Mouse (Mus musculus) right cerebral cortex, postnatal 36 days (tissue): ENCODE data around the gene Unk.

Source experiments
- DNase-seq, 2 experiments: peaks; one replicate each; pipeline ENCODE4 v3.0.0; 2022; ENCODE audit warnings: low spot score in 2 of 2, mixed read lengths in 1 of 2

Unk gene

DNA sequence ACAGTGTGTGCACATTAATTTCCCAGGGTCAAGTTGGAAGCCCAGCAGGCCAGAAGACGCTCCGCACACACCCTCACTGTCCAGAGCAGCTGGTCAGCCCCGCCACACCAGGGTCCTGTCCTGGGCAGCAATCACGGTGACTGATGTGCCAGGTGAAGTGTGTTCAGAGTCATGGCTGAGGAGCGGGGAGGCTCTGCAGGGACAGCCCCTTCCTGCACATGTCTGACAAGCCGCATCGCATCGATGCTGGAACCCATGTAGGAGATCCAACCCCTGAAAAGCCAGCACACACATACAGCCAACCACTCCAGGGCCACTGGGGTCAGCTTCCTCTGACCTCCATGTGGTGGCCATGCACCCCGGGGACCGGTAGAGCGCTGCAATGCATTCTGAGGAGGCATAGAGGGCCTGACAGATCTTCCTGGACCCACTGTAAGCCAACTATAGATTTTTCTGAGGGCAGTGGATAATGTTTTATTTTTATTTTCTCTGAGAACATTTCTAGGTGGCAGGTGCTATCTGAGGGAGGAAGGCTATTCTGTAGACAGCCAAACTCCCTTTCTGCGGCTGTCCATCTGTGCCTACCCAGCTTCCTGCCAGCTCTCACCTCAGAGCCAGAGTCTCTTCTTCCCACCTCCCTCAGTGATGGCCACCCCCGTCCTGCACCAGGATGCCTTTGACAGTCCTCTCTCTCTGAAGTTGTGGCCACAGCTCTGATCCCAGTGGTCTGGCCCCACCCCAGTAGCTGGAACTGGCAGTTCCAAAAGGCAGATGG, 31.7 kb downstream of the Unk start:
- DNase-seq: peak; percentile 57 to 70

DNA sequence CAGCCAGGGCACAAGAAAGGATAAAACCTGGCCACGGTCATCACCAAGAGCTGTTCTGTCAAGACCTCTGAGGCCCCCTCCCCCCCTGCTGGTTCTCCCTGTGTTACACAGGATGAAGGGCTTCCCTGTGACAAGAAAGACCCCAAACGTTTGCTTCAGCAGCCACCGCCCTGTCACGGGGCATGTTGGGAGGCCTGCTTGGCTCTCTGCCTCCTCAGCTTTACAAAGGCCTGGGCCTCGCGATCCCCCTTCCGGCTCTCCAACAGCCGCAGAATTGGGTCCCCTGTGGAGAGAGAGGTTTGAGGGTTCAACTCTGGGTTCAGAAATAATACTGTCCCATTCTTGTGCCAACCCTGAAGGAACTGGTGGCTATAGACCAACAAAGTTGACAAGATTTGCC, 32.4 kb downstream of the Unk start:
- DNase-seq: no peak

DNA sequence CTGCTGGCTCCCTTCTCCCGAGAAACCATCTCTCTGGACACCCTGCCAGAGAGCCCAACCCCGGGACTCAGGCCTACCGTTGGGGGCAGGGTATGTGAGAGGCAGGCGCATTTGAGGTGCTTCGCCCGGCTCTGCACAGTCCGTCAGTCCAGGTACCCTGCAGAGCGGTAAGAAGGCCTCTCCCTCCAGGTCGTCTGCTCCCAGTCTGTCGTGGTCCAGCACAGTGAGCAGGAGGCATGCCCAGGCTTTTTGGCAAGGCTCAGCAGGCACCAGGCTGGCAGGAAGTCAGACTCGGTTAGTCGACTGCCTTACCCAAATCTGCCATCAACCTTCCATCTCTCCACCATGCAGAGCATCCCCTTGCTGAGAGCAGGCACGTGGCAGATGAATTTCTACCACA, 33.4 kb downstream of the Unk start:
- no peak for DNase-seq

DNA sequence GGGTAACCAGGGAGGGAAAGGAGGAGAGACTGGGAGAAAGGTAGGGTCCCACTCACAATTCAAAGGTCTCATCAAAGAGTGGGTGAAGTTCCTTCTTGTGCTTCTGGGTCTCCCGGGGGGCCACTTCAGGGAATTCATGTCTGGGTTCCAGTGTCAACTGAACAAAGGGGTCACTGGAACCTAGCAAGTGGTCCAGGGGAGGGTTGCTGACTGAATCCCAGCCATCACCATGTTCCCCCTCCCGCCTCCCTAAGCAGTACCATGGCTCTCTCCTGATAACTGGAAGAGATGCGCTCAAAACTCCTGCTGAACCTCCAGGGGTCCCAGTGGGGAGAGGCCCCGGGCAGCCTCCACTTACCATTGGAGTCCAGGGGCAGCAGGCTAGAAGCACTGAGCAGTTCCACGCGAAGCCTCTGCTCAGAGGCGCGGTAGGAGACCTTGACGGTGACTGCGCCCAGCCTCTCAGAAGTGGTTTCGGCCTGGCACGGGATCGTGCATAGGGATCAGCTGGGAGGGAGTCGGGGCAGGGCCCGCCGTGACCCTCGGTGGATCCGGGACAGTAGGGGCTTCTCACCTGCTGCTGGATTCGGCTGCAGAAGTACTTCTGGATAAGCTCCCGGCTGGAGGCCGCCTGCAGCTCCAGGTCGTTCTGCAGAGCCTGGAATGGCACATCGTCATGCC, 34.2 kb downstream of the Unk start:
- DNase-seq: no peak

DNA sequence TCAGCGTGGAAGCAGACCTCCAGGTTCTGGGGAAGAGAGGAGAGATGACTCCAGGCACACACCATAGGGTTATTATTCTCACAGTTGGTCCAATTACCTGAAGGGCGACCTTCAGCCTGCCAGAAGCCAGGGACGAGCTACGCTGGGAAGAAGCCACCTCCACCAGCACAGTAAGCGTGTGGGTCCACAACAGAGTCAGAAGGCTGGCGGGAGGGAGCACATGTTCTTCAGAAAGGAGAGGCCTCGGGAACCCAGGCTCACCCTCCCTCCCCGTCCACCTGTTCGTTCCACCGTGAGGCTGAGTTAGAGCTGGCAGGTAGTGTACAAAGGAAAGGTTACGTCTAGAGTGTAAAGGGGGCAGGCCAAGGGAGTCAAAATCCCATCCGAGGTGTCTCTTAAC, 35.2 kb downstream of the Unk start:
- no peak for DNase-seq

DNA sequence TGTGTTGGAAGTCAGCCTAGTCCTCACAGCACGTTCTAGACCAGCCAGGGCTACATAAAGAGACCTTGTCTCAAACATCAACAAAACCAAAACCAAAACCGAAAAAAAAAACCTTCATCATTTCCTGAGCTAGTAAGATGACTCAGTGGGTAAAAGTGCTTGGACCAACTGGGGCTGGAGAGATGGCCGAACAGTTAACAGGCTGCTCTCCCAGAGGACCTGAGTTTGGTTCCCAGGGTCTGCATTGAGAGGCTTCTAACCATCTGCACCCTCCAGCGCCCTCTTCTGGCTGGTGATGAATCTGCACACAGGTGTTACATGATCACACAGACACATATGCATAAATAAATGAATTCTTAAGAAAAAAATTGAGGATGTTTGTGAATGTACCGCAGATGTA, 41.4 kb downstream of the Unk start:
- no peak for DNase-seq

DNA sequence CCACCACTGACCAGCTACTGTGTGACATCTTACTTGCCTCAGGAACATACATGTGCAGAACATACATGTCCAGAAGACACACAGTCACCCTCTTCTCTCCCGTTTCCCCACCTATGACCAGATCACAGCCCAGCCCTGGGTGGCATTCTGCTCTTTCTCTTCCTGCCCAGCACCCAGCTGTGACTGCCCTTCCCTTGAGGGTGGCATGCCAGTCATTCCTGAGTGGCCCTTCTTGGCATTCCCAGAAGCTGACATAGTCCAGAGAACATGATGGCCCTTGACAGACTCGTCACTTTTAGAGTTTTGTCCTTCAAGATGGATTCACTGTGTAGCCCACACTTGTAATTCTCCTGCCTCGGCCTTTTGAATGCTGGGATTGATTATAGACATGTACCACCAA, 42.5 kb downstream of the Unk start:
- no peak for DNase-seq

DNA sequence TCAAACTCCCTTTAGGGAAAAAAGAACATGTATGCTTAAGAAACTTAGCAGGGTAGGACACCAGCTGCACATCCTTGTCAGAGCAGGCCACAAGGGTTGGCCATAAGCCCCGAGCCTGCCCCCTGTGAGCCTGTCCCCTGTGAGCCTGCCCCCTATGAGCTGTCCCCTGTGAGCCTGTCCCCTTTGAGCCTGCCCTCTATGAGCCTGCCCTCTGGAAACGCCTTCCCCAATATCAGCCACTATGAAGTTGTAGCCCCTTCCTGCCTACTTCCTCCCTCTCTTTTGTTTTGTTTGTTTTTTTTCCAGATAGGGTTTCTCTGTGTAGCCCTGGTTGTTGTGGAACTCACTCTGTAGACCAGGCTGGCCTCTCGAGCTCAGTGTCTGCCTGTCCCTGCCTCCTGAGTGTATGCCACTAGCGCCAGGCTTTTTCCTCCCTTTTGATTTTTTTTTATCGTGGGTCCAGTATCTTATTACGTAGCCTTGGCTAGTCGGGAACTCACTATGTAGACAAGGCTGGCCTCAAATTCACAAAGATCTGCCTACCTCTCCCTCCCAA, 44.4 kb downstream of the Unk start:
- no peak for DNase-seq

DNA sequence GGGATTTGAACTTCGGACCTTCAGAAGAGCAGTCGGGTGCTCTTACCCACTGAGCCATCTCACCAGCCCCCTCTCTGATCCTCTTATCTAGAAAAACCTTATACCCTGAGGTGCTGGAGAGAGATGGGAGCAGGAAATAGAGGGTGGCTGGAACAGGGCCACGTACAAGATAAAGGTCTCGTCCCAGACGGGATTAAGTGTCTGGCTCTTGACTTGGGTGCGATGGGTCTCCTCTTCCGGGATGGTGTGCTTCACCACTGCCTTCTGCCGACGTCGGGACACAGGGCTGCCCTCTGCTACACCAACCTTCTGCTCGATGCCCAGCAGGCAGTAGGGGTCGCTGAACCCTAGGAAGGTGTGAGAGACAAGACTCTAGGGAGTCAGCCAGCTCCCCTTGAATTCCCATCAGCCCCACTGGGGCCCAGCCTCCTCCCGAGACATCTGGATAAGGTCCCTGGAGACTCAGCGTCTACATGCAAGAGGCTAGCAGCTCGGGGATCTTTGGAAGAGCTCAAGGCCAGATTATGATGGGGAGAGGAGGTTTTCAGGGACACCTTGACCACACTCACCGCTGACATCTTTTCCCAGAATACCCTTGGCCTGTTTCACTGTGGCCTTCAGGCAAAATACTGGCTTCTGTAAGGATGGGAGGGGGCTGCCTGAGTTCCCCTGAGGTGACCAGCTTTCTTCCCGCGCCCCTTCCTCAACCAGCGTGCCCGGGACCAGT, 45.6 kb downstream of the Unk start:
- no peak for DNase-seq

DNA sequence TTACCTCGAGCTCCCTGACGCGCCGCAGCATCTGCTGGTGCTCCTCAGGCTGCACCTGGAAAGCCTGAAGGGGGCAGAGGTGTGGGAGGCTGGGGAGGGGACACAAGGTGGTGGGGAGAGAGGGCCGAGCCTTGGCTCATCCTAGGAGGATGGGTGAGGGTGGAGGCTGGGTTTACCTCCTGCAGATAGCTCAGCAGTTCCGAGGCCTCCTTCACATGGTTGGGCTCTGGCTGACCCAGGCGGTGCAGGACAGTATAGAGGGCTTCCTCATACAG, 46.1 kb downstream of the Unk start:
- no peak for DNase-seq

DNA sequence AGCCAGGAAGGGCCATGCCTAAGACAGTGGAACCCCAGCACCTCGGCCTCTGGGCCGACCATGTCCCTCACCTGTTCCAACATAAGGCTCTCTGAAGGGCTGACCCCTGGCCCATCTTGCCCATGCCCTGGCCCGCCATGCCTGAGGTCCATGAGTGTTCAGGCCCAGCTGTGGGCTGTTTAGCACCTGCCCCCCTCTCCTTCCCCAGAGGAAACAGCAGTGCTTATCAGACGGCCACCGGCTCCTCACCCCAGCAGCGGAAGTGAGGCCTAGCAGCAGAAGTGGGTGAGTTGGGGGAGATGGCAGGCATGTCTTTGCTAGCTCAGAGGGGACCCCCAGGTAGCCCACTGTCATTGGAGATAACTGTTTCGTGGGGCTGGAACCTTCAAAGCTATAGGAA, 46.7 kb downstream of the Unk start:
- no peak for DNase-seq

DNA sequence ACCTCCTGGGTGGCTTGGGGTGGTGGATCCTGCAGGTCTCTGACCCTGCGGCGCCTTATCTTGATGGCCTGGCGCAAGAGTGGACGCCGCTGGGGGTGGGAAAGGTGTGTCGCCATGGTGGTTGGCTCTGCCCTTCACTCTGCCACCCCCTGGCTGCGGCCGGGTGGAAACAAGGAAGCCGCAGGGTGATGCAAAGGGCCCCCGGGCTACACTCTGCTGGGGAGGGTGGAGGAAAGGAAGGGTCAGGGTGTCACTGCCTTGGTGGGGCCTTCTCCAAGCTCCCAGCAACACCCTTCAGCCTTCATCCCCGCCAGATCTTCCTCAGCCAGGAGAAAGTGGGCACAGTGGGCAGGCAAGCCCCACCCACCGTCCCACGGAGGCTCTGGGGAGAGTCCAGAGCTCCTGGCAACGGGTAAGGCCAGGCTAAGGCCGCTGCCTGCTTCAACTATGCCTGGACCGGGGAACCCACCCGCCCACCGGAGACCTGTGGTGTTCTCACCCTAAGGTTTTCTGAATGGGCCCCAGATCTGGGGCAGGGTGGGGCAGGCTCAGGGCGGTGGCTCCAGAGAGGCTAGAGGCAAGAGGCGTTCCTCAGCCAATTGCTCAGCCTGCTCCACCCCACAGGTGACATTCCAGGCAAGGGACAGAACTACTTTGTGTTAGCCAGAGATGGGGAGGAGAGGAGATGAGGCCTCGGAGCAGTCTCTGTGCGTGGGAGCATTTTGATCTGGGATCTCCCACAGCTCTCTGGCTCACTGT, 47.5 kb downstream of the Unk start, which contains the start of gene Unc13d:
Unc13d (minus strand) TSS at position 516 of the 759 bp plus-strand sequence.
- no peak for DNase-seq

DNA sequence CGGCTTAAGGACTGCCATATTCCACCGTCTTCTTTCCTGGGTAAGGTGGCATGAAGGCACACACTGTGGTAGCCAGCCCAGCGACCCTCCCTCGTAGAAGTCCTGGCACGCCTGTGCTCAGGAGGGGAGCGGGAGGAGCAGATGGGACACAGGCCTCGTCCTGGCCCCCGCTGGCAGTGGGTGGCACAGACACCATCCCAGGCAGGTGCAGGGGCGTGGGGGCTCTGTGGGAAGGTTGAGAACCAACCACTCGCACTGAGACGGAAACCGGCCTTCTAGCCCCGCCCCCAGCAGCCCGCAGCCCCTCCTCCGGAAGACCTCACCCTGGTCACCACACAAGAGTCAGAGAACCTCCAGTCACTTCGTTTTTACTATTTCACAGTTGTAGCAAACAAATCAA, 48.1 kb downstream of the Unk start:
- DNase-seq: no peak

DNA sequence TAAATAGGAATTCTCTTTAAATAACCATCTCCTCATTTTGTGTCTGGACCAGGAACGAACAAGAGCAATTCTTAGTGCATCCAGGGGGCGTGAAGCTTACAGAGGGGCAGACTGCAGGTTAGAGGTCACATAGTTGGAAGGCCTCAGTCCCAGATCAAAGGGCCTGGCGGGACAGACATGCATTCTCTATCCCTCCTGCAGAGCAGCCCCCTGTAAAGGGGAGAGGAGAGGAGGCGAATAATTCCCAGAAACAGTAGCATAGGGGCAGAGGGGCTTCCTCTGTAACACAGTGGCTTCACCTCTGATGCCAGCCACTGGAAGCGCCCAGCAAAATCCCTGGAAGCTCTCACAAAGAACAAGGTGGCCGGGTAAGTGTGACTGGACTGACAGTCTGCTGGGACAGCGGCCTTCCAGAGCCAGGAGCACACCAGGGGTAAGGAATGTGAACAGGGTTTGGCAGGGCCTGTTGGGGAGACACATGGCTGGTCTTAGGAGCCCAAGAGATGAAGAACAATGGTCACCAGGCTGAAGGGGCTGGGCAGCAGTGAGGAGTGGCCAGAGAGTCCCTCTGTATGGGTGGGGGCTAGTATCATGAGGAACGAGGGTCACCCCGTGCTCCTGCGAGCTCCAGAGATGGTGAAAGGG, 48.7 kb downstream of the Unk start:
- DNase-seq: no peak

DNA sequence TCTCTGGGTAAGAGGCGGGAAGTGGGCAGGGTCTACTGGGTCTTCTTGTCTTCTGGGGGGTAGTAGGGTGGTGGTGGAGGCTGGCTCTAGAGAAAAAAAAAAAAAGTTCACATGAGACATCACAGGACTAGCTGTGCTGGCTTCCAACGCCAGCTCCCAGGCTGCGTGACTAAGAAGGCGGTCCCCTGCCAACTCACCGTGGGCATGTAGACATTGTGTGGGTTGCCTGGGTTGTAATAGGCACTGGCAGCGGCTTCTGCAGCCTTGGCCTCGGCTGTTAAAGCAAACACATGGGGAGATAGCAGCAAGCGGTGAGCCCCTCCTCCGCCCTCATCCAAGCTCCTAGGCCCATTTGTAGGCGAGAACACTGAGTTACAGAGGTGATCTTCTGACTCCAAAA, 49.4 kb downstream of the Unk start:
- peak; percentile 79 to 87 for DNase-seq

DNA sequence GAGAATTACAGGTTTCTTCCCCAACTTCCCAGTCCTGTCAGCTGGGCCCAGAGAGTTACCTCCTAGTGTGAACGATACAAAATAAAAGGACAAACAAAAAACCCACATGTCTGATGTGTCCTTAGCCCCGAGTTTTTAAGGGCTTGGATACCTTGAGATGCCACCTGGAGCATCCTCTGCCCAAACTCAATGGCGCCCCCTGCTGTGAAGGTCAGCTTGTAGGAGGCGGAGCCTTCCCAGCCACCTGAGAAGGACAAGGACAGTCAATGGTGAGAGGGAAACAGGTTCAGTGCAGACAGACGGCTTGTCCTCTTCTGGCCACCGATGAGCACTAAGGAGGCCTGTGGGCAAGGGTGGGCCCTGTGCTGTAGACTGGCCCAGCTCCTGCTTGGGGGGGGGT, 51.0 kb downstream of the Unk start:
- DNase-seq: no peak

DNA sequence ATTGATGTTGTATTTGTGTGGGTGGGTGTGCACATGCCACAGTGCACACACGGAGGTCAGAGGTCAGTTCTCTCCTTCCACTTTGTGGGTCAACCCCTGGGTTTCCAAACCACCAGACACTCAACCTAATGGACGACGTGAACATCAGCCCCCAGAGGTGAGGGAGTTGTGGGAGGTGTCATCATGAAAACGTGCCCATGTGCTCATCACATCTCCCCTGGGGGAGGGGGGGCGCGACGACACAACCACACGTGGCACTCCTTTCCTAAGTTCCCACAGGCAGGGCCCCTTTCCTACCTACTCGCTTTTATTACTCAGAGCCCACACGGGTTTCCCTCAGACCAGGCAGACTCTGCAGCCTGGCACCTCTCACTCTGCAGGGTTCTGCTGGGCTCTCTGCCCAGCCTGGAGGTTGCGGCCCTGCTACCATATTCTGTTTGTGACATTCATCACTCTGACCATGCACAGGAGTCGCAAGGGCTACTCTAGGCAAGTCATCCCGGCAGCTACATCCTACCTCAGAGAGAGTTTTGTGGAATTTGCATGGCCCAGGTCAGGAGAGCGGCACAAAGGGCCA, 53.1 kb downstream of the Unk start:
- DNase-seq: no peak

DNA sequence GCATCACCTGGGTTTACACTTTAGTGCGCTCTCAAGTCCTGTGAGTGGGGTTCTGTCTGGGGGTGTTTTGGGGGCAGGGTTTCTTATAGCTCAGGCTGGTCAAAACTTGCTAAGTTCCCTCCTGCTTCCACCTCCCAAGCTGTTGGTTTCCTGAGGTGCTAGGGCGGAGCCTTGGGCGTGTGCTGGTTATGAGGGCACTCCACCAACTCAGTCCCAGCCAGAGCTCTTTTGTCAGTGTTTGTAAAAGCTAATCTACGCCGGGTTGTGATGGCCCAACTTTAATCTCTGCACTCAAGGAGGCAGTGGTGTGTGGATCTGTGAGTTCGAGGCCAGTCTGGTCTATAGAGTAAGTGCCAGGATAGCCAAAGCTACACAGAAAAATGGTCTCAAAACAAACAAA, 54.0 kb downstream of the Unk start:
- no peak for DNase-seq

DNA sequence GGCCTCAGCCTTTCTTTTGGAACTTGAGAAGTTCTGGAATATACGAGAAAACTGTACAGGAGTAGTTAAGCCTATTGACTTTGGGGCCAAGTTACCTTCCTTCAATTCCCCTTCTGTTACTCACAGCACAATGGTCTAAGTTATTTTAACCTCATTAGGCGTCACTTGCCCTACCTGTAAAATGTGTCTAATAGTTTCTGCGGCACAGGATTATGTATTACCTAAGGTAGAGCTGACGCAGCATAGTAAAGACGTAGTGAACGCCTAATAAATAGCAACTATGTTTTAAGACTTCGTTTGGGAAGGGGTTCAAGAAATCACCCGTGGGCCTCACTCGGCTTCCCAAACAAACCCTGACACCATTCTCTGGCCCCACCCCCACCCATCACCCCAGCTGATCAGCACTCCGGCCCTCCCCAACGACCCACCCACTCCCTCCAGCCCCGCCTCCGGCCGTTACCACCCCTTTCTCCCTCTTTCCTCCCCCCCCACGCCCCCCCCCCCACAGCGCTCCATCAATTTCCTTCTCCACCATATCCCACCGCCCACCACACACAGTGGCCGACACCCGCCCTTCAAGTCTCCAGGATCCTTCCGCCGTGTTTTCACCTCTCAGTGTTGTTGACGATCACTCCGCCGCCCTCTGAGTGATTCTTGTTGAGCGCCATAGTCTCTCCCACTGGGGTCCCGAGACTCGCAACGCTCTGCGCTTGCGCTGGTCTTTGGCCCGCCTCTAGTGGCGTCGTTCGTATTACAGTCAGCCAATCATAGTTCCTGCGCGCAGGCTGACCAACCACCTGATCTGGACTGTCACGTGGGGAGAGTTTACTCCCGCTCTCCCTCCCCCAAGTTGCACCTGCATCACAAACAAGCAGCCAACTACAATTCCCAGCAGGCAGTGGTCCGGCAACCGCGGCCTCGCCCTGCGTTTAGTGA, 56.4 kb downstream of the Unk start, which contains the start of gene Wbp2:
Wbp2 (minus strand) TSS at position 738 of the 936 bp plus-strand sequence.
- peak; percentile 99 for DNase-seq
